Mouse (Mus musculus): ENCODE measurements around the gene Stxbp3.

The Stxbp3 gene

GRCm38 (mm10) chr3:108795554-108796299 is 44.6 kb downstream of the Stxbp3 start:
- no peak for DNase-seq

- no peak for DNase-seq
Measured at GRCm38 (mm10) chr3:108794780-108795179, 45.5 kb downstream of the Stxbp3 start.

- no peak for DNase-seq
Measured at GRCm38 (mm10) chr3:108792420-108792819, 47.9 kb downstream of the Stxbp3 start.

- DNase-seq, result no peak
Measured at GRCm38 (mm10) chr3:108791054-108791706, 49.1 kb downstream of the Stxbp3 start.

- no peak for DNase-seq
Measured at GRCm38 (mm10) chr3:108790499-108790898, 49.8 kb downstream of the Stxbp3 start.

GRCm38 (mm10) chr3:108789299-108789698 is 51.0 kb downstream of the Stxbp3 start:
- DNase-seq, result no peak

- no peak for DNase-seq
Measured at GRCm38 (mm10) chr3:108788455-108788794, 51.9 kb downstream of the Stxbp3 start.

GRCm38 (mm10) chr3:108787754-108788454 is 52.4 kb downstream of the Stxbp3 start:
- no peak for DNase-seq

- DNase-seq, result no peak
Measured at GRCm38 (mm10) chr3:108786520-108786919, 53.8 kb downstream of the Stxbp3 start.

- DNase-seq, result no peak
Measured at GRCm38 (mm10) chr3:108782364-108782895, 57.9 kb downstream of the Stxbp3 start.

GRCm38 (mm10) chr3:108781884-108782270 is 58.4 kb downstream of the Stxbp3 start:
- no peak for DNase-seq

GRCm38 (mm10) chr3:108781238-108781883 is 59.0 kb downstream of the Stxbp3 start:
- no peak for DNase-seq

- DNase-seq, result no peak
Measured at GRCm38 (mm10) chr3:108778761-108779540, 61.4 kb downstream of the Stxbp3 start.

GRCm38 (mm10) chr3:108772811-108773210 is 67.5 kb downstream of the Stxbp3 start:
- no peak for DNase-seq

- no peak for DNase-seq
Measured at GRCm38 (mm10) chr3:108772211-108772610, 68.1 kb downstream of the Stxbp3 start.

- DNase-seq, result peak; percentile 59 to 75
Measured at GRCm38 (mm10) chr3:108770725-108771368, 69.5 kb downstream of the Stxbp3 start.

GRCm38 (mm10) chr3:108769547-108769946 is 70.8 kb downstream of the Stxbp3 start:
- DNase-seq, result no peak

GRCm38 (mm10) chr3:108767416-108767815 is 72.9 kb downstream of the Stxbp3 start:
- DNase-seq, result no peak

- no peak for DNase-seq
Measured at GRCm38 (mm10) chr3:108766943-108767342, 73.4 kb downstream of the Stxbp3 start.

- DNase-seq, result no peak
Measured at GRCm38 (mm10) chr3:108765476-108765875, 74.8 kb downstream of the Stxbp3 start.

GRCm38 (mm10) chr3:108764976-108765375 is 75.3 kb downstream of the Stxbp3 start:
- peak in 1 of 2 experiments; percentile 15 for DNase-seq

GRCm38 (mm10) chr3:108763691-108764090 is 76.6 kb downstream of the Stxbp3 start:
- no peak for DNase-seq

Data from kidney, postnatal 25 days (tissue).